Mouse (Mus musculus): ENCODE data around the gene Hdac7. TPM values are rescaled to one million over a fixed set of nuclear protein-coding genes. Genes with fewer than 3 reads are reported as not detected.

Gene Hdac7
- polyA plus RNA-seq, 1 experiment from 2014 or later: 16.7 TPM

DNA sequence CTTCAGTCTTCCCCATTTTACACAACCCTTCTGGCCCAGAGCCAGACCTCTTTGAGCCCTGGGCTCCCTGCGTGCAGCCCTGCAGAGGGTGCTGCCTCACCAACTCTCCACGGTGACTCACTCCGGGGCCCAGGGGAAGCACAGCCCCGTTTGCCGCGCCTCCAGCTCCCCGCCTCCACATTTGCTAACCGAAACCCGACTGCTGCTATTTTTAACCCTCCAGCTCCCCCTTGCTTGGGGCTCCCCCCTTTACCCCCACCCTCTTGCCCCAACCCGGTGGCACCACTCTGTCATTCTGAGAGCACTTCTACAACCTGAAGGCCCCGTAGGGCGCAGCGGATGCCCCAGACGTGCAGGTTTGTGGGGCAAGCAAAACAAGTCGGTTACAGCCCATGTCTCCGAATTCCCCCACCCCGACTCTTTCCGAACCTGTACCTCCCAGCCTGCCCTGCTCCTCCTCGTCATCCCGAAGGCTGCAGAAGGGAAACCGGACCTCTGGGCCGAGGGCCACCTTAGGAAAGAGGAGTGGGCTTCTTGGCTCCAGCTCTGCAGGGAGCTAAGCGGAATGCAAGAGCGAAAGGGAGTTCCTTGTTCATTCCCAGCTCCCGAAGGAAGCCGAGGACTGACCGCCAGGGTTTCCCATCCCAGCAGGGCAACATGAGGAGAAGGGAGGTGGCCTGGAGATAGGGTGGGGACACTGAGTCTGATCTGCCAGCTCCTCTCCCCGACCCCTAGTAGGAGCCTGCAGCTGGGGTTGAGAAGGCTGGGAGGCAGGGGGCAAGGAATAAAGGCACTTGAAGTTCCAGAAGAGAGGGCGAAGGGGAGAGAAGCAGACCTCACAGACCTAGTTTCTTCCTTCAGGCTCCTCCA is 19.0 kb downstream of the Hdac7 start:
- Histone ChIP-seq H3K9me3 (ENCODE audit: control insufficient read depth, low read length) (no peaks in the 10 kb centered on the region), H3K9ac (ENCODE audit: low read length) (peak overlapping the region; percentile 40), H3K36me3 (ENCODE audit: control insufficient read depth, insufficient read depth, low read length) (no peaks in the 10 kb centered on the region), H3K27ac (ENCODE audit: low read depth, low read length) (no peak overlapping the region; the same call in 1 of the 2 replicates), H3K4me1 (ENCODE audit: control insufficient read depth, insufficient read depth, low read length) (peaks cover 38% of the 10 kb centered on the region), H3K4me2 (peak overlapping the region; percentile 31), H3K27me3 (ENCODE audit: control insufficient read depth, insufficient read depth, low read length) (no peaks in the 10 kb centered on the region; the same call in 1 of the 2 replicates), H3K4me3 (ENCODE audit: low read depth, low read length) (no peak overlapping the region)
- ATAC-seq (ENCODE audit: low FRiP score): no peak
- DNase-seq (ENCODE audit: low spot score, missing footprints): peak; percentile 92
- WGBS: 10% methylated on average over 29 of the region's 29 CpGs

DNA sequence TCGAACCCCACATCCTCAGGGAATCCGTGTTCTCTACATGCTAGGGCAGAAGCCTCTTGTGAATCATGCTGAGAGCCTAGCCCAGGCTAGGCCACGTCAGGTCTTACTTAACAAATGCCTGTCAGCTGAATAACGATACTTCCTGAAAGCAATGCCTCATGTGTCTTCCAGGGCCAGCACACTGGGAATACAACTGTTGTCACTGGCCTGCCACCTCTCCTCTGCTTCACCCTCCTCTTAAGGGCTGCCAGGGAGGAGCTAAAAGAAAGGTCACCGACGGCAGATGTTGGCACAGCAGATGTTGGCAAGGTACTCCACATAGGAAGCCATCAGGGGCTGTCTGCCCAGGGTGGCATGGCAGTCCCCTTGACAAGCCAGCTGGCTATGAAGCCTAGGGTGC is 20.3 kb downstream of the Hdac7 start:
- DNase-seq (ENCODE audit: low spot score, missing footprints): no peak
- no peak overlapping the region for H3K4me3 ChIP-seq (ENCODE audit: low read depth, low read length)
- 90% methylated on average over 6 of the region's 6 CpGs for WGBS
- no peaks in the 10 kb centered on the region for H3K9me3 ChIP-seq (ENCODE audit: control insufficient read depth, low read length)
- no peak for ATAC-seq (ENCODE audit: low FRiP score)
- H3K27ac ChIP-seq (ENCODE audit: low read depth, low read length): no peak overlapping the region
- no peak overlapping the region for H3K4me2 ChIP-seq
- H3K36me3 ChIP-seq (ENCODE audit: control insufficient read depth, insufficient read depth, low read length): no peaks in the 10 kb centered on the region
- H3K27me3 ChIP-seq (ENCODE audit: control insufficient read depth, insufficient read depth, low read length): no peaks in the 10 kb centered on the region; the same call in 1 of the 2 replicates
- no peak overlapping the region for H3K9ac ChIP-seq (ENCODE audit: low read length)
- peaks cover 29% of the 10 kb centered on the region for H3K4me1 ChIP-seq (ENCODE audit: control insufficient read depth, insufficient read depth, low read length)

DNA sequence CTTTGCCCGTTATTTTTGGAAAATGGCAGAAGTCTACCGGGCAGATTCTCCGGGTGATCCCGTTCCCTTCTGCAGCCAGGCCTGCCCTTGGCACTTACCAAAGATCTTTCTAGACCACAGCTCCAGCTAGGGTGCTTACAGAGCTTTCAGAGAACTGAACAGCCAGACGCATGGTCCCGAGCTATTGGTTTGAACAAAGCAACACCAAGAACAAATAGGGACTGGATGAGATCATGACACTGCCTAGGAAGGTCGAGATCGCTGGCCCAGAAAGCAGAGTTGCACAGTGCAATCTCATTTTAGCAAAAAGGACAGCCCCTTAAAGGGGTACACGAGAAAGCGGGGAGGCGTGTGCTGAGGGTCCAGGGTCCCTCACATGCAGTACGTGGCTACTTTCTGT is 20.8 kb downstream of the Hdac7 start:
- Histone ChIP-seq H3K4me3 (ENCODE audit: low read depth, low read length) (no peak overlapping the region), H3K27ac (ENCODE audit: low read depth, low read length) (no peak overlapping the region), H3K9me3 (ENCODE audit: control insufficient read depth, low read length) (no peaks in the 10 kb centered on the region), H3K36me3 (ENCODE audit: control insufficient read depth, insufficient read depth, low read length) (no peaks in the 10 kb centered on the region), H3K4me2 (no peak overlapping the region), H3K9ac (ENCODE audit: low read length) (no peak overlapping the region), H3K27me3 (ENCODE audit: control insufficient read depth, insufficient read depth, low read length) (no peaks in the 10 kb centered on the region; the same call in 1 of the 2 replicates), H3K4me1 (ENCODE audit: control insufficient read depth, insufficient read depth, low read length) (peaks cover 24% of the 10 kb centered on the region)
- ATAC-seq (ENCODE audit: low FRiP score) (no peak), DNase-seq (ENCODE audit: low spot score, missing footprints) (no peak)
- 77% methylated on average over 12 of the region's 12 CpGs for WGBS

DNA sequence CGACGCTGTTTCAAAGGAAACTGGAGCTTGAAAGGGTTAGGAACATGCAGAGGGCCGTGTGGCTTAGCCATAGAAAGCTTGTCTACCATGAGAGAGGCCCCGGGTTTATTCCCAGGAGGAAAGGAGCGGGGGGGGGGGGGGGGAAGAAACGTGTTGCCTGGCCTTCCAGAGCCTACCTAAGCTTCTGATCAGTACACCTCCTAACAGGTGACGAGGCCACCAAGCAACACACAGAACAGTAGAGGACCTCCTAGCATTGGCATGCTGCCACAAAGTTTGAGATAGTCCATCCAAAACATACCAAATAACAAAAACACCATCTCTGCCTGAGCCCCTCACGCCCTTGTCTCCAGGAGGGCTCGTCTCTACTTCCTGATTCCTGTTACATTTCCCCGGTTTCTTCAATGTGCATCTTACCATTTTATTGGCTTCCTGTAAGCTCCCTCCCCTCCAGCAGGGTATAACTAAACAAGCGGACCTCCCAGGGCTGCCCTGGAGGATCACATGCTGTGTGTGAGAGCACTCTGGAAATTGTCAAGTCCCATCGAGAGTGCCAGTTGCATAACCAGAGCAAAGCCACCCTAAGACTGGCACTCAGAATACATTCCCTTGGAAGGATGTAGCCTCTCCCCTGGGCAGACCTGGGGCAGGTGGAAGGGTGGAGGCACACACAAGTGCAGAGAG is 21.6 kb downstream of the Hdac7 start:
- no peaks in the 10 kb centered on the region for H3K36me3 ChIP-seq (ENCODE audit: control insufficient read depth, insufficient read depth, low read length)
- DNase-seq (ENCODE audit: low spot score, missing footprints) (no peak), ATAC-seq (ENCODE audit: low FRiP score) (no peak)
- no peak overlapping the region for H3K27ac ChIP-seq (ENCODE audit: low read depth, low read length)
- H3K4me3 ChIP-seq (ENCODE audit: low read depth, low read length): no peak overlapping the region
- no peak overlapping the region for H3K4me2 ChIP-seq
- WGBS: 59% methylated on average over 10 of the region's 12 CpGs
- no peaks in the 10 kb centered on the region for H3K9me3 ChIP-seq (ENCODE audit: control insufficient read depth, low read length)
- peaks cover 21% of the 10 kb centered on the region for H3K4me1 ChIP-seq (ENCODE audit: control insufficient read depth, insufficient read depth, low read length)
- H3K9ac ChIP-seq (ENCODE audit: low read length): no peak overlapping the region
- no peaks in the 10 kb centered on the region; the same call in 1 of the 2 replicates for H3K27me3 ChIP-seq (ENCODE audit: control insufficient read depth, insufficient read depth, low read length)

DNA sequence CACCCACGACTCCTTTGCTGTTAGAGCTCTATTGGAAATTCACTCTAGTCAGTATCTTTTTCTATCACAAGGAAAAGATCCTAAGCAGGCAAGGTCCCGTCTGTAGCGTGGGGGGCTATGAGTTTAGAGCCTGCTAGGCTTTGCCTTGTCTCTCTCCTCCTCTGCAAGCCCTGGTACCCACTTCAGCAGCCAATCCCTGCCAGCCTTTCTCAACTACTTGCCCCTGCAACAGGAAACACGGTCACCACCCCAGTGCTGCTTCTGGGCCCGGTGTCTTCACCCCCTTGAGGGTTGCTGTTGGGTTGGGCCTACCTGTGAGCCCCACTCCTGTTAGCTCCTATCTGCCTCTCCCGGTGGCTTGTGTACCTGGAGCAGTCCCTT is 22.3 kb downstream of the Hdac7 start:
- no peak overlapping the region for H3K27ac ChIP-seq (ENCODE audit: low read depth, low read length)
- no peak for DNase-seq (ENCODE audit: low spot score, missing footprints)
- no peak for ATAC-seq (ENCODE audit: low FRiP score)

DNA sequence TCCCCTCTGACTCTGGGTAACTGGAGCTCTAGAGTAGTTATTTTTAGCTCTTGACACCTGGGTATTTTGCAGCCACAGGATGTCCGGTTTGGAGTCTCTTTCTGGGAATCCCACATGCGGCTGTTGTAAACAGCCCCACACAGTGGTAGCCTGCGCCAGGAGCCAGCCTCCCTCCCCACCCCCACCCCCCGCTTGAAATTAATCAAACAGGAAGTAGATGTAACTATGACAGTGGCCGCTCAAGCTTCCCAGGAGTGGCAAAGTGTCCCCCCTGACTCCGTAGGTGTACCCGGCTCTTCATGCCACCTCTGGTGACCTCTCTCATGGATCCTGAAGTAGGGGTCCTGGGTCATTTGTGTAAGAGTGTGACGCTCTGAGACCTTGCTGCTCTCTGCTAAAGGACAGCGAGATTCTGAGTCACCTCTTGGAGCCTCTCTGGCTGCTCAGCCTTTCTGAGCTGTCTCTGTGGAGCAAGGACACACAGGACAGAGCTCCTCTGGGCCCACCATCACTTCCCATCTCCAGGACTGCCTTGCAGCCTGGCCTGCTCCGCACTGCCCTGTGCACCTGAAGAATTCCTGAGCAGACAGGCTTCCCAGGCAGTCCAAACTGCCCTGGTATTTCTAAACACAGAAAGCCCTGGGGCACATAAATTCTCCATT is 22.9 kb downstream of the Hdac7 start:
- no peak overlapping the region for H3K4me3 ChIP-seq (ENCODE audit: low read depth, low read length)
- 63% methylated on average over 10 of the region's 10 CpGs for WGBS
- no peak overlapping the region for H3K4me2 ChIP-seq
- no peaks in the 10 kb centered on the region; the same call in 1 of the 2 replicates for H3K27me3 ChIP-seq (ENCODE audit: control insufficient read depth, insufficient read depth, low read length)
- peaks cover 20% of the 10 kb centered on the region for H3K4me1 ChIP-seq (ENCODE audit: control insufficient read depth, insufficient read depth, low read length)
- no peaks in the 10 kb centered on the region for H3K36me3 ChIP-seq (ENCODE audit: control insufficient read depth, insufficient read depth, low read length)
- DNase-seq (ENCODE audit: low spot score, missing footprints): no peak
- ATAC-seq (ENCODE audit: low FRiP score): no peak
- H3K9ac ChIP-seq (ENCODE audit: low read length): no peak overlapping the region
- no peaks in the 10 kb centered on the region for H3K9me3 ChIP-seq (ENCODE audit: control insufficient read depth, low read length)
- H3K27ac ChIP-seq (ENCODE audit: low read depth, low read length): no peak overlapping the region

More for the DNA sequence above, 22.3 kb downstream of the Hdac7 start:
- H3K4me2 ChIP-seq: no peak overlapping the region
- H3K4me1 ChIP-seq (ENCODE audit: control insufficient read depth, insufficient read depth, low read length): peaks cover 21% of the 10 kb centered on the region
- no peak overlapping the region for H3K4me3 ChIP-seq (ENCODE audit: low read depth, low read length)
- H3K36me3 ChIP-seq (ENCODE audit: control insufficient read depth, insufficient read depth, low read length): no peaks in the 10 kb centered on the region
- H3K9ac ChIP-seq (ENCODE audit: low read length): no peak overlapping the region
- no peaks in the 10 kb centered on the region; the same call in 1 of the 2 replicates for H3K27me3 ChIP-seq (ENCODE audit: control insufficient read depth, insufficient read depth, low read length)
- 84% methylated on average over 6 of the region's 6 CpGs for WGBS
- H3K9me3 ChIP-seq (ENCODE audit: control insufficient read depth, low read length): no peaks in the 10 kb centered on the region

DNA sequence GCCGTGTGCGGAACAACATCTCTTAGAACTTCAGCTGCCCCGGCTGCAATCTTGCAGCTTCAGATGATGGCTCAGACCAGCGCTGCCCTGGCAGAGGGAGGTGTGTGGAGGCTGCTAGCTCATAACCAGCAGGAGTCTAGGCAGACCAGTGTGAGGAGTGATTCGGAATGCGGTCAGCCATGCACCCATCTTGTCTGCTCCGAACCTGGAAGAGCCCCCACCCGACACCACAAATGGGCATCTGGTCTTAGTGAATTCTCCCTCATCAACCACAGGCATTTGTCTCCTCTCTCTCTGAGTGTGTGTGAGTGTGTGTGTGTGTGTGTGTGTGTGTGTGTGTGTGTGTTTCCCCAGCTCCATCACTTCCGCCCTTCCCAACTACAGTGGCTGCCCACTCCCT is 24.4 kb downstream of the Hdac7 start:
- DNase-seq (ENCODE audit: low spot score, missing footprints) (no peak), ATAC-seq (ENCODE audit: low FRiP score) (no peak)
- H3K36me3 ChIP-seq (ENCODE audit: control insufficient read depth, insufficient read depth, low read length): no peaks in the 10 kb centered on the region; the same call in 1 of the 2 replicates
- no peak overlapping the region for H3K4me3 ChIP-seq (ENCODE audit: low read depth, low read length)
- H3K4me2 ChIP-seq: no peak overlapping the region
- no peaks in the 10 kb centered on the region for H3K27me3 ChIP-seq (ENCODE audit: control insufficient read depth, insufficient read depth, low read length)
- H3K9me3 ChIP-seq (ENCODE audit: control insufficient read depth, low read length): no peaks in the 10 kb centered on the region
- H3K27ac ChIP-seq (ENCODE audit: low read depth, low read length): no peak overlapping the region
- peaks cover 8% of the 10 kb centered on the region; the same call in 1 of the 2 replicates for H3K4me1 ChIP-seq (ENCODE audit: control insufficient read depth, insufficient read depth, low read length)
- H3K9ac ChIP-seq (ENCODE audit: low read length): no peak overlapping the region
- WGBS: 87% methylated on average over 9 of the region's 9 CpGs

DNA sequence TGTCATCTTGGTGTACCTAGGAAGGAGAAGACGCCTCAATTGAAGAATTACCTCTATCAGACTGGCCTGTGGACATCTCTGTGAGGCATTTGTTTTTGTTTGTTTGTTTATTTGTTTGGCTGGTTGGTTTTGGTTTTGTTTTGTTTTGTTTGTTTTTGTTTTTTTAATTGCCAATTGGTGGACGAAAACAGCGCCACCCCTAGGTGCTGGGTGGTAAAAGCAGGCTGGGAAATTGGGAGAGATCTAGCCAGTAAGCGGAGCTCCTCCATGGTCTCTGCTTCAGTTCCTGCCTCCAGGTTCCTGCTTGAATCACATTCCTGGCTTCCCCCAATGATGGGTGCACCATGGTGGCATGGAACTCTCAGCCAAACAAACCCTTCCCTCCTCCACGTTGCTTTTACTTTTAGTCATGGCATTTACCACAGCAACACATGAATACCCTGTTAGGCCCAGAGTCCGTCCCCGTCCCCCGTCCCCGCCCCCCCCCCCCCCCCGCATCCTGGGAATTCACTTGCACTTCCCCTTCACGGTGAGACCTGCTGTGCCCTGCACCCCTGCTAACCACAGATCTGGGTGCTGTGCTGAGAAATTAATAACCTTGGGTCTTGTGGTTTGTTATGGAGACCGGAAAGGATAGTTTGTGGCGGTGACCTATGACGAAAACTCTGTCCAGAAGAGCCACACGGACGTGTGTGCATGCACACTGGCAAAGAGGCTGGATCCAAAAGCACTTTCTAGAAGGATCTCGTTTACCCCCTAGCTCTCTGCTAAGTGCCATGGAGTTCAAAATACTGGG is 27.9 kb downstream of the Hdac7 start:
- no peaks in the 10 kb centered on the region; the same call in 1 of the 2 replicates for H3K36me3 ChIP-seq (ENCODE audit: control insufficient read depth, insufficient read depth, low read length)
- H3K4me3 ChIP-seq (ENCODE audit: low read depth, low read length): no peak overlapping the region
- H3K4me1 ChIP-seq (ENCODE audit: control insufficient read depth, insufficient read depth, low read length): peaks cover 4% of the 10 kb centered on the region
- no peak overlapping the region for H3K9ac ChIP-seq (ENCODE audit: low read length)
- no peaks in the 10 kb centered on the region for H3K9me3 ChIP-seq (ENCODE audit: control insufficient read depth, low read length)
- DNase-seq (ENCODE audit: low spot score, missing footprints): no peak
- no peak overlapping the region for H3K27ac ChIP-seq (ENCODE audit: low read depth, low read length)
- no peak for ATAC-seq (ENCODE audit: low FRiP score)
- no peak overlapping the region for H3K4me2 ChIP-seq
- no peaks in the 10 kb centered on the region for H3K27me3 ChIP-seq (ENCODE audit: control insufficient read depth, insufficient read depth, low read length)
- WGBS: 92% methylated on average over 17 of the region's 17 CpGs
